Mouse (Mus musculus) embryo, embryonic 9.5 days (tissue): ENCODE measurements around the gene Hoxd8.
A peak's percentile ranks its signal among the peaks of the same experiment; 100 is the strongest.

Source experiments
- DNase-seq: peaks from one replicate; pipeline ENCODE4 v3.0.0-alpha.2; 2017; ENCODE audit errors: extremely low spot score

Hoxd8 gene

DNA sequence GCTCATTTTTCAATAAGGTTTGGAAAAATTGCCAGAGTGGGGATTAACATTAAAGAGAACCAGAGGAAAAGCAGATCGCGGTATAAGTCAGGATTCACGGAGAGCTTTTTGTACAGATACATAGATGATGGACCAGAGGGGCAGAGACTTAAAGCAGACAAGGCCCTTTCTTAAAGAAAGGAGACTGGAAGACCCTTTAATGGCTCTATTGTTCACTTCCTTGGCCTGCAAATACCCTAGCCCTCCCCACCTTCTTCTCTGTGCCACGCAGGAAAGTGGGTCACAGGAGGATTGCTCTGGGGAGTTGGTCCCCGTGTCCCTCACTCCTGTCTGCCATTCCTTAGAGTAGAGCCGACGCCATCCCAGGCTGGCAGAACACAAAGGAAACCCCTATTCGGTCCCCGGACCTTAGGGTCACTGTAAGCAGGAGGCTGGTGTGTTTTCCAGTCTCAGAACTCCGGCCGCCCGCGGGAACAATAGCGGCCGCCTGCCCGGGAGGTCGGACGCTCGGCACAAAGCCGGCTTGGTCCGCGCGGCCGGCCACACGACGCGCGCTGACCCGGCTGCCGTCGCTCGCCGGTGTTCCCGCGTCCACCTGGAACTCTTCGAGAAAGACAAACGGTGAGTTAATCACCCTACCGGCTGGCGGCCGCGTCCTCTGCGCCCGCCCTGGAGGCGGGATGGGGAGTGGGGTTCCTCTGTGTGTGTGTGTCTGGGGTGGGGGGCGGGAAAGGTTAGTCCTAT is 48.2 kb downstream of the Hoxd8 start:
- peak; percentile 81 for DNase-seq

DNA sequence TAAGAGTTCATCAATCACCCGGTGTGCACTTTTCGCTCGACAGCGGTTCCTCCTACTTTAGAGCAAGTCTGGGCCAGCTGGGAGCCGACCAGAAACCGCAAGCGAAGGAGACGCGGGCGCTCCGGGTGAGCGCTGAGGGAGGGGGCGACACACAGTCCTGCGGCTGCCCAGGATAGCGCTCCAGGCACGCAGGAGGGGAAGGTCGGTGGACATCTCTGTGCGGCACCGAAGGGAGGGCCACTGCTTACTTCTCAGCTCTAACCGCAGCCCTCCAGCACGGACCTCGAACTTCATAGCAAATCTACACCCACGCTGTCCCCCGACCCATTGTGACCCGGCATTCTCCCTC is 48.7 kb downstream of the Hoxd8 start:
- no peak for DNase-seq

DNA sequence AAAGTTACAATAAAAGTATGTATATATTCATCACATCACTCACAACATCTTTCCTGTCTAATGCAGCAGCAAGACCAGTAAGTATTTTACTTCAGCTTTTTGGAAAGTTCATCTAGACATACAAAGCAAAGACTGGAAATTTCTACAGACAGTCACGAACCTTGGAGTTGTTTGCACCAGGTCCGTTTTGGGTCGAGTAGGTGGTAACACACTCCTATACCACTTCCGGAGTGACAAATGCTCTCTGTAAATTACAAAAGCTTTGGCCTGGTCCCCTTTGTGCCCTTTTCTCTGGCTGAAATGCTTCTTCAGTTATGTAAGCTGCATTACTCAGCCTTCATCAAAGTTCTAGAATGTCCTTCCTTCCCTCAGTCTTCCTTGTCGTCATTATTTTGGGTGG is 49.3 kb downstream of the Hoxd8 start:
- no peak for DNase-seq
